21 mouse cellular contexts compared by ENCODE assay signal in genomic region chr5:107276186-107276585, GRCm38 (mm10). TPM values are rescaled to one million over a fixed set of nuclear protein-coding genes. Genes with fewer than 3 reads are reported as not detected.
DNase-seq lines count a peak whose midpoint lies in the region; ATAC-seq and TF ChIP-seq lines count a peak whose summit lies in the region.
"Had no signal": no experiment of that assay in that cellular context is flagged by ENCODE, and none has a peak within 500 bp of the region (broad histone marks: within the 10 kb centered on the region; RNA-seq: fewer than 3 reads in every experiment).

No protein-coding gene starts in this region.

- H3K27ac ChIP-seq in heart, embryonic 11.5 days (ENCODE audit: low read depth, low read length): no peak overlapping the region
- H3K27ac ChIP-seq in layer of hippocampus, adult 2 months: peak overlapping the region; percentile 72; the same call in 1 of the 2 replicates
- H3K27ac ChIP-seq in intestine, embryonic 16.5 days (ENCODE audit: low read length): 0 out of 2 replicates have a peak overlapping the region, but pooled peaks have one; percentile 3
- H3K27ac ChIP-seq: forebrain, embryonic 13.5 days; hindbrain, embryonic 12.5 days; left cerebral cortex, adult 2 months; midbrain, embryonic 10.5 days had no signal

- H3K9ac ChIP-seq in heart, embryonic 11.5 days (ENCODE audit: low read depth, low read length): no peak overlapping the region
- H3K9ac ChIP-seq in intestine, embryonic 16.5 days (ENCODE audit: low read depth, low read length): no peak overlapping the region
- H3K9ac ChIP-seq: forebrain, embryonic 13.5 days; hindbrain, embryonic 12.5 days; liver, postnatal 0 days had no signal

- H3K4me2 ChIP-seq in heart, embryonic 11.5 days: no peak overlapping the region
- H3K4me2 ChIP-seq in intestine, embryonic 16.5 days (ENCODE audit: low read depth, low read length): no peak overlapping the region
- H3K4me2 ChIP-seq: forebrain, embryonic 13.5 days; hindbrain, embryonic 12.5 days had no signal

- no peaks in the 10 kb centered on the region for H3K27me3 ChIP-seq in heart, embryonic 11.5 days (ENCODE audit: control insufficient read depth, insufficient read depth, low read length)
- no peaks in the 10 kb centered on the region for H3K27me3 ChIP-seq in intestine, embryonic 16.5 days (replicated peaks; ENCODE audit: control insufficient read depth, insufficient read depth, low read length)
- H3K27me3 ChIP-seq: hindbrain, embryonic 12.5 days had no signal

- peak; percentile 36 to 52 for DNase-seq in heart, adult 18-20 months
- no peak for DNase-seq in layer of hippocampus, adult 2 months (ENCODE audit: low spot score in 2 of 2)
- DNase-seq in layer of hippocampus, adult 9-11 months: no peak
- peak; percentile 49 for DNase-seq in yolk sac, embryonic 10.5 days (ENCODE audit: low spot score)
- DNase-seq in retina, postnatal 1 day: no peak
- DNase-seq: adrenal gland, postnatal 25 days; cerebellum, adult 9-10 months; gastrocnemius, postnatal 36 days; kidney, adult 18-20 months; kidney, postnatal 10 days; liver; liver, postnatal 0 days; right cerebral cortex, postnatal 4 days; thymus, adult 18-20 months had no signal

- H3K4me1 ChIP-seq in heart, embryonic 11.5 days (ENCODE audit: control insufficient read depth, insufficient read depth, low read length): peaks cover 40% of the 10 kb centered on the region
- H3K4me1 ChIP-seq in intestine, embryonic 16.5 days (ENCODE audit: control insufficient read depth, insufficient read depth, low read length): peaks cover 24% of the 10 kb centered on the region
- H3K4me1 ChIP-seq: forebrain, embryonic 13.5 days had no signal

- WGBS in heart, embryonic 11.5 days (ENCODE audit: insufficient replicate concordance): 37% methylated on average over 3 of the region's 3 CpGs
- 36% methylated on average over 3 of the region's 3 CpGs for WGBS in intestine, embryonic 16.5 days

- H3K36me3 ChIP-seq in heart, embryonic 11.5 days (ENCODE audit: control insufficient read depth, insufficient read depth, low read length): 0 out of 2 replicates have a peak, but pooled peaks cover 3% of the 10 kb centered on the region
- no peaks in the 10 kb centered on the region for H3K36me3 ChIP-seq in intestine, embryonic 16.5 days (ENCODE audit: control insufficient read depth, insufficient read depth, low read length)
- H3K36me3 ChIP-seq: hindbrain, embryonic 12.5 days; midbrain, embryonic 10.5 days had no signal

- no peak overlapping the region for H3K4me3 ChIP-seq in heart, embryonic 11.5 days (ENCODE audit: low read depth, low read length)
- H3K4me3 ChIP-seq in layer of hippocampus, adult 2 months: no peak overlapping the region
- H3K4me3 ChIP-seq in intestine, embryonic 16.5 days (ENCODE audit: low read length): no peak overlapping the region
- H3K4me3 ChIP-seq: forebrain, embryonic 13.5 days; hindbrain, embryonic 12.5 days; left cerebral cortex, adult 2 months; midbrain, embryonic 10.5 days had no signal

- ATAC-seq in heart, embryonic 11.5 days (replicated peaks; ENCODE audit: insufficient number of reproducible peaks, low FRiP score, low TSS enrichment): no peak
- ATAC-seq in intestine, embryonic 16.5 days: no peak
- ATAC-seq in inflammation-experienced regulatory T-cells, adult 6 months: no peak
- ATAC-seq: forebrain, embryonic 13.5 days; liver, postnatal 0 days had no signal

- peaks cover 2% of the 10 kb centered on the region; the same call in 1 of the 2 replicates for H3K9me3 ChIP-seq in heart, embryonic 11.5 days (replicated peaks; ENCODE audit: control insufficient read depth, low read length)
- H3K9me3 ChIP-seq in intestine, embryonic 16.5 days (ENCODE audit: control insufficient read depth, low read length): no peaks in the 10 kb centered on the region
- H3K9me3 ChIP-seq: midbrain, embryonic 10.5 days had no signal

- TF ChIP-seq CTCF in layer of hippocampus, adult 2 months (conservative IDR thresholded peaks at IDR 0.05): no peak

RNA-seq across cellular contexts. Expression of gene Tgfbr3, which starts 13.2 kb away (rescaled TPM):
- 10 to 100 TPM; 36.4 to 44.5 TPM for total RNA-seq in heart, adult 18-20 months (2021)
- 38.2 and 39.2 TPM in 2 replicates for polyA plus RNA-seq in heart, embryonic 11.5 days (2014; fragmentation: Nextera tagmentation; extraction: Ambion mirVana)
- total RNA-seq in layer of hippocampus, adult 2 months (2021): 10 to 100 TPM; 19.8 to 21.4 TPM
- polyA plus RNA-seq in intestine, embryonic 16.5 days (2015; fragmentation: Nextera tagmentation; extraction: Ambion mirVana): 14.6 and 14.9 TPM in 2 replicates
- polyA plus RNA-seq in inflammation-experienced regulatory T-cells, adult 6 months (2017; shearing (Covaris generic)): 10 to 100 TPM in 2 of 3 experiments, 1 to 10 TPM in 1; 2.1 to 17.2 (median 11.8) TPM

RNA-seq across cellular contexts. Expression of gene Brdt, which starts 54.8 kb away (rescaled TPM):
- total RNA-seq in heart, adult 18-20 months (2021): under 1 TPM; 0.15 to 0.49 TPM
- polyA plus RNA-seq in heart, embryonic 11.5 days (2014; fragmentation: Nextera tagmentation; extraction: Ambion mirVana): 0.87 and 0.94 TPM in 2 replicates
- 10 to 100 TPM; 16.2 to 17.3 TPM for total RNA-seq in layer of hippocampus, adult 2 months (2021)
- 0.98 and 1.0 TPM in 2 replicates for polyA plus RNA-seq in intestine, embryonic 16.5 days (2015; fragmentation: Nextera tagmentation; extraction: Ambion mirVana)
- polyA plus RNA-seq in inflammation-experienced regulatory T-cells, adult 6 months (2017; shearing (Covaris generic)): under 1 TPM in 1 of 3 experiments, not detected in 2; 0.62 TPM

Comparison
In these comparisons a context has a peak if more than half of its experiments do, and no peak if none do; other contexts are left out.
1. DNase-seq: peak in heart, adult 18-20 months (2 of 2) and yolk sac, embryonic 10.5 days (single experiment); none in layer of hippocampus, adult 2 months (0 of 2), layer of hippocampus, adult 9-11 months (single experiment) and retina, postnatal 1 day (single experiment).